11 mouse cellular contexts compared by ENCODE assay signal in genomic region chr5:99598470-99599110, GRCm38 (mm10).
DNase-seq lines count a peak whose midpoint lies in the region; ATAC-seq and TF ChIP-seq lines count a peak whose summit lies in the region.
"Had no signal": no experiment of that assay in that cellular context is flagged by ENCODE, and none has a peak within 500 bp of the region (broad histone marks: within the 10 kb centered on the region; RNA-seq: fewer than 3 reads in every experiment).

No protein-coding gene starts in this region.

- ATAC-seq in kidney, postnatal 0 days (replicated peaks; ENCODE audit: low FRiP score, low read depth): peak; percentile 73

- H3K9ac ChIP-seq in kidney, postnatal 0 days (ENCODE audit: low read depth, low read length): no peak overlapping the region
- H3K9ac ChIP-seq: midbrain, embryonic 12.5 days had no signal

- H3K9me3 ChIP-seq in kidney, postnatal 0 days (replicated peaks; ENCODE audit: low read length): no peaks in the 10 kb centered on the region
- no peaks in the 10 kb centered on the region for H3K9me3 ChIP-seq in limb, embryonic 10.5 days (replicated peaks)
- H3K9me3 ChIP-seq: midbrain, embryonic 12.5 days had no signal

- TF ChIP-seq CTCF in kidney, postnatal 0 days (IDR thresholded peaks at IDR 0.05; ENCODE audit: low read depth): no peak

- H3K36me3 ChIP-seq in kidney, postnatal 0 days (ENCODE audit: insufficient read depth, low read length): no peaks in the 10 kb centered on the region
- H3K36me3 ChIP-seq in limb, embryonic 10.5 days: no peaks in the 10 kb centered on the region
- H3K36me3 ChIP-seq: G1E; midbrain, embryonic 12.5 days had no signal

- H3K4me1 ChIP-seq in kidney, postnatal 0 days (replicated peaks; ENCODE audit: insufficient read depth, low read length): 0 out of 2 replicates have a peak, but pooled peaks cover 5% of the 10 kb centered on the region
- H3K4me1 ChIP-seq in limb, embryonic 10.5 days: peaks cover 31% of the 10 kb centered on the region

- H3K27ac ChIP-seq in kidney, postnatal 0 days: no peak overlapping the region
- peak overlapping the region; percentile 53; the same call in 1 of the 2 replicates for H3K27ac ChIP-seq in limb, embryonic 10.5 days
- H3K27ac ChIP-seq: midbrain, embryonic 12.5 days had no signal

- DNase-seq in kidney, postnatal 0 days (ENCODE audit: low spot score): peak; percentile 86
- no peak for DNase-seq in kidney, adult 9 months
- peak; percentile 11 for DNase-seq in ES-CJ7 (ENCODE audit: low read depth, low spot score)
- peak; percentile 41 for DNase-seq in ZHBTc4 (ENCODE audit: low read depth, low spot score)
- DNase-seq in limb, embryonic 10.5 days (ENCODE audit: low spot score): no peak
- DNase-seq in liver: no peak
- DNase-seq in gastrocnemius, postnatal 10 days: no peak
- DNase-seq: heart, adult 18-20 months had no signal

- no peak overlapping the region for H3K4me2 ChIP-seq in kidney, postnatal 0 days (ENCODE audit: low read length)
- H3K4me2 ChIP-seq: liver, embryonic 11.5 days; midbrain, embryonic 12.5 days had no signal

- no peaks in the 10 kb centered on the region for H3K27me3 ChIP-seq in kidney, postnatal 0 days (ENCODE audit: insufficient read depth, low read length)
- H3K27me3 ChIP-seq in limb, embryonic 10.5 days (ENCODE audit: low read depth, poor library complexity, severe bottlenecking): no peaks in the 10 kb centered on the region

- H3K4me3 ChIP-seq in kidney, postnatal 0 days (replicated peaks; ENCODE audit: low read depth, low read length): no peak overlapping the region
- no peak overlapping the region for H3K4me3 ChIP-seq in limb, embryonic 10.5 days
- H3K4me3 ChIP-seq: midbrain, embryonic 12.5 days had no signal

- WGBS in kidney, postnatal 0 days: 34% methylated on average over 10 of the region's 10 CpGs
- WGBS in limb, embryonic 10.5 days: 60% methylated on average over 10 of the region's 10 CpGs

Comparison
In these comparisons a context has a peak if more than half of its experiments do, and no peak if none do; other contexts are left out.
1. DNase-seq: peak in kidney, postnatal 0 days (single experiment), ES-CJ7 (single experiment) and ZHBTc4 (single experiment); none in kidney, adult 9 months (single experiment), limb, embryonic 10.5 days (single experiment), liver (single experiment) and gastrocnemius, postnatal 10 days (single experiment).